Mouse (Mus musculus): ENCODE results near the gene Zfp612.

Zfp612 gene

DNA sequence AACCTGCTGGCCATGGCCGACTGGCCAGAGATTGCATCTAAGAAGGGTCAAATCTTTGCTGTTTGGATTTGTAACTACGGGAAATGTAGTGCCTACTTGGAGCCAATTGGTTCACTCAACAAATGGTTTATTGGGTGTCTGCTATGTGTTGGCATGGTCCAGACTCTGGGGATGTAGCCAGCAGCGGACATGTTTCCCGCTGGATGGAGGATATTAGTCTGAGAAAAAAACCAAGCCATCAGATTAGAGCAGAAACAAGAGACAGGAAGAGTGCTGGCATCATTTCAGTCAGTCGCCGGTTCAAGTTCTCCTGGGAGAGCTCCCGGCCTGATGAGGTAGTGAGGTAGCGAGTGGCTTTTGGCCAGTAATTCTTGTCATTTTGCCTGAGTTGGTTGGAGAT is 54.7 kb downstream of the Zfp612 start:
- no peak for DNase-seq (ENCODE audit: low spot score)

- DNase-seq (ENCODE audit: low spot score): no peak
Measured at GRCm38 (mm10) chr8:110135515-110135914, 56.0 kb downstream of the Zfp612 start.

DNA sequence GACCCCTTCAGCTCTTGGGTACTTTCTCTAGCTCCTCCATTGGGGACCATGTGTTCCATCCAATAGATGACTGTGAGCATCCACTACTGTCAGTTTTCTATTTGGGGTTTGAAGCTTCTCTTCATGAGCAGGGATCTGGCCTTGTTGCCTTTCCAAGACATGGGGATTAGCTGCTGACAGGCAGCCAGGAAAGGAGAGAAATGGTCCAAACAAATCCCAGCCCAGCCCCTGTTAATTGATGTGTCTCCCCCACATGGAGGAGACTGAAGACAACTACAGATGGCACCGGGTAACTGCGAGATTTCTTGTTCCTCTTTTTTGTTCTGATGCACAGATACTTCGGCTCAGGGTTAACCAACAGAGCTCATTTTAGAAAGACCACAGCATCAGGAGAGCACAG is 60.6 kb downstream of the Zfp612 start:
- DNase-seq (ENCODE audit: low spot score): no peak

DNA sequence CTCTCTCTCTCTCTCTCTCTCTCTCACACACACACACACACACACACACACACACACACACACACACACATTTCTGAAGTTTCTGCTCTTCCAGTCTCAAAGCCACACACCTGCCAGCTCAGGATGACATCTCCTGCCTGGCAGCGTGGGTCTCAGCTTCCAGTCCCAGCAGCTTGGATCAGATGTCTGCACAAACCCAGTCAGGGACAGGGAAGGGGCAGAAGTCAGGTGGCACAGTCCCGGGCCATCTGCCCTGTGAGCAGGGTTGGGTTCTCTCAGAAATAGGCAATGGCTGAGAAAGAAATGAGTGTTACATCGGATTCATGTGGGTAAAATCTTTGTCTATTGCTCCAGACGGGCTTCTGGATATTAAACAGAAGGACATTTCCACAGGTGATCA is 61.2 kb downstream of the Zfp612 start:
- no peak for DNase-seq (ENCODE audit: low spot score)
